Mouse (Mus musculus): ENCODE results near the gene Rabgap1l.

Gene Rabgap1l

GRCm38 (mm10) chr1:160240091-160240490, 552.9 kb downstream of the Rabgap1l start:
- no peak for DNase-seq (ENCODE audit: low spot score)

DNA sequence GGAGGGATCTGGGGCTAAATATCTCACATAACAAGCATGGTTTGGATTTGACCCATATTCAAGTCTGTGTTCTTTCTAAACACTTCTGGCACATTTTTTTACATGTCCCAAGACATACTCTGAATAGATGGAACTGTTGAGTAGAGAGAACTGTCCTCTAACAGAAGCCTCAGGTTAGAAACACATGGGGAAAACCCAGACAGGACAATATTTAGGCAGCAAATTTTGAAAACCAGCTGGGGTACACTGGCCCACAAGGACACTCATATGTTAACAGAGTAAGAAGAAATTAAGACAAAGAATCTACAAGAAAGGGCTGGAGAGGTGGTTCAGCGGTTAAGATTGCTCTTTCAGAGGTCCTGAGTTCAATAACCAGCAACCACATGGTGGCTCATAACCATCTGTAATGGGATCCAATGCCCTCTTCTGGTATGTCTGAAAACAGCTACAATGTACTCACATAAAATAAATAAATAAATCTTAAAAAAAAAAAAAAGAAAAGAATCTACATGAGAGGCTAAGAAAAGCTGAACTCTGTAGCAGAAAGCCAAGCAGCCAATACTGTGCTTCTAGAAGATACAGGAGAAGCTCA, 554.1 kb downstream of the Rabgap1l start:
- no peak for DNase-seq (ENCODE audit: low spot score)

DNA sequence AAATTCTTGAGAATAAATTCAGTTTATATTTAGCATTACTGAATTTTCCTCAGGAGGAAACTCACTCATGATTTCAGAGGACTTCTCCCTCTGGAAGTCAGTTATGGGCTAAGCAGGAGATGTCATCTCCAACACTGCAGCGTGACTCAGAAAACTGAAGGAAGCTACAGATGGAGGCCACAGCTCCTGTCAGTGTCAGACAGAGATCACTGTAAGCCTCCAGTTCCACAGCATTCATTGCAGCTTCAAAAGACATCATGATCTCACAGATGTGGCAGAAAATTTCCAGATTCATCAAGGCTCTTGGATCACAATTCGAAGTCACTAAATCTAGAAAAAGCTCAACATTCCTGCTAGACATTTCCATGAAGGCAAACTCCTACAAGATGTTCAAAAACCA, 555.0 kb downstream of the Rabgap1l start:
- DNase-seq (ENCODE audit: low spot score), result no peak

GRCm38 (mm10) chr1:160233921-160234320, 559.1 kb downstream of the Rabgap1l start:
- no peak for DNase-seq (ENCODE audit: low spot score)

GRCm38 (mm10) chr1:160232113-160232512, 560.9 kb downstream of the Rabgap1l start:
- no peak for DNase-seq (ENCODE audit: low spot score)

- DNase-seq (ENCODE audit: low spot score), result no peak
Observed at GRCm38 (mm10) chr1:160231013-160231412, 562.0 kb downstream of the Rabgap1l start.

DNA sequence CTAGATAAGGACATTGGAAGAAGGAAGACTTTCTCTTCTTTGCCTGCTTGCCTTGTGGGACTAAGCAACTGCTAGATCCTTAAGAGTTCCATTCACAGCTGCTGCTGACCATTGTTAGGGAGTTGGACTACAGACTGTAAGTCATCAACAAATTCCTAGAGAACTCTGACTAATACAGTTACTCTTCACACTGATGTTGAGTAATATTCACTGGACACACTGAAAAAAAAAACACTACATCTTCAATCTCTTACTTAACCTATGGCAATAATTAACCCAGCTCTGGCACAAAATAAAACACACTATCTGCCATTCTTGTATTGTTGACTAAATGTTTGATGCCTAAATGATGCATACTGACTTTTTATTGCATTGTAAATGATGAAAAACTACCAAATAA, 565.2 kb downstream of the Rabgap1l start:
- no peak for DNase-seq (ENCODE audit: low spot score)

- no peak for DNase-seq (ENCODE audit: low spot score)
Observed at GRCm38 (mm10) chr1:160227196-160227595, 565.8 kb downstream of the Rabgap1l start.

DNA sequence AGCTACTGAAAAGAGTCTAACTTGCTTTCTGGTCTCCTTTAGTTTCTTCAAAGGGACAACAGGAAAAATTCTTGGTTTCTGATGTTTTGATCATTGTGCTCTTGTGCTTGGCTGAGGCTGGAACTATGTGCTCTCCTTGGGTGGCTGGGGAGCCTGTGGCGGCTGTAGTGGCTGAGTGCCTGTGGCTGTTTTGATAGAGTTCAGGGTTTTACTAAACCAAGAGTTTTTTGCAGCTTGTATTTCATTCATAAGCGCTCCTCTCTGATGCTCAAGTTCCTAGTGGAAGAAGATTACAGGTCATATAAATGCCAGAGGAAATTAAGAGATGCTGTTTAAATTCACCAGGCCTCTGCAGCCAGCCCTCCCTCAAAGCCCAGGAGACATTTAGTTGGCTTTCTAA, 568.9 kb downstream of the Rabgap1l start:
- DNase-seq (ENCODE audit: low spot score), result no peak

- no peak for DNase-seq (ENCODE audit: low spot score)
Observed at GRCm38 (mm10) chr1:160217898-160218297, 575.1 kb downstream of the Rabgap1l start.

DNA sequence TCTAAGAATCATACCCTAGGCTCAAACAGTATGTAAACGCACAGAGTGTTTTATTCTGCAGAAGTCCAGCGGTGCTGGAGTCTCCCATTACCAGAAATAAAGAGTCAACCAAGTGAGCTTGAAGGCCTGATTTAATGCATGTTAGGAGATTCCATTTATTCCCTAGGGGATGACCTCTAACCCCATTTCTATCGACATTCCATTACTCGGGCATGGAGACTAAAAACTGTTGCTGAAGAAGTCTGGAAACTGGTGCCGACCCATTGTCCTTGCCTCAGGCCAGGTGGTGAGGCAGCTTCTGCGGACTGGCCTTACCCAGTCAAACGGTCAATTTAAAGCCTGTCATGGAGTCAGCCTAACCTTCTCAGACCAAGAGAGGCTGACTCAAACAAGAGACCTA, 578.8 kb downstream of the Rabgap1l start:
- no peak for DNase-seq (ENCODE audit: low spot score)

DNA sequence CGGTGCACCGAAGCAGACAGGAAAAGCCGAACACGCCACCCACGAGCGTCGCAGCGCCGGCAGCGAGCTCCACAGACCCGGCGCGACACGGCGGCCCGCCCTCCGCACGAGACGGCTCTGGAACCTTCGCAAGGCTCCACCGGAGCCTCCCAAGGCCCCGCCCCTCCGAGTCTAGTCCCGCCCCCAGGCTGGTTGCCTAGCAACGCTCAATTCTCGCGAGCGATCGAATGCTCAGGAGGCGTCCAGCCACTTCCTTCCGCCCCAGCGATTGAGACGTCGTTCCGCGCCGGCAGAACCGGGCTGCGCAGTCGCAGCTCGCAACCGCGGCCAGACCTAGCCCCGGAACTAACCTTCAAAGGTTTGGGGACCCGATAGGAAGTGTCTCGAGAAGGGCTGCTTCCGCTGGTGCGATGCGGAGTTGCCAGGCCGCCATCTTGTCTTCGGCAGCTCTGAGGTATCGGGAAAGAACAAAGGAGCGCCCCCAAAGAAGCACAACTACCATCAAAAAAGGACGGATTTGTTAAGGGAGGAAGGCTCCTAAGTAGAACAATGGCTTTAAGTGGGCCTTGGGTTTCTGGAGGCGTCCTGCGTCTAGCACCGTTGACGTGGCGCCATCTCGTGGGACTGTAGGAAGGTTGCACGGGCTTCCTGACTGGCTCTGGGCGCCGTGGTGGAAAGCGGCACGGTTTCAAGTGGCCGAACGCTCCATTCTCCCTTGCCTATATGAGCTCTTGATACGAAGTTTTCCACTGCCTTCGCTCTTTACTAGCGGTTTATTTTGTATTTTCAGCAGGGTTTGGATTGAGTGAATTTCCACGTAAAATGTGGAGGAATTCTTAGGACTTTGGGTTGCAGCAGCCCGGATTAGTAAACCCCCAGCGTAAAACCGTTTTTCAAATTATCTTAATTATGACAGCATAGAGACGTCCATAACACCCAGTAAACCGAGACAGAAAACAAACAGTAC, 580.0 kb downstream of the Rabgap1l start, which contains the start of gene Cacybp:
Cacybp (minus strand) TSS at position 173 of the 967 bp plus-strand sequence.
- DNase-seq (ENCODE audit: low spot score), result peak; percentile 98

- no peak for DNase-seq (ENCODE audit: low spot score)
Observed at GRCm38 (mm10) chr1:160212123-160212691, 580.8 kb downstream of the Rabgap1l start.

- DNase-seq (ENCODE audit: low spot score), result no peak
Observed at GRCm38 (mm10) chr1:160211597-160212122, 581.4 kb downstream of the Rabgap1l start.

- DNase-seq (ENCODE audit: low spot score), result no peak
Observed at GRCm38 (mm10) chr1:160210566-160210965, 582.4 kb downstream of the Rabgap1l start.

DNA sequence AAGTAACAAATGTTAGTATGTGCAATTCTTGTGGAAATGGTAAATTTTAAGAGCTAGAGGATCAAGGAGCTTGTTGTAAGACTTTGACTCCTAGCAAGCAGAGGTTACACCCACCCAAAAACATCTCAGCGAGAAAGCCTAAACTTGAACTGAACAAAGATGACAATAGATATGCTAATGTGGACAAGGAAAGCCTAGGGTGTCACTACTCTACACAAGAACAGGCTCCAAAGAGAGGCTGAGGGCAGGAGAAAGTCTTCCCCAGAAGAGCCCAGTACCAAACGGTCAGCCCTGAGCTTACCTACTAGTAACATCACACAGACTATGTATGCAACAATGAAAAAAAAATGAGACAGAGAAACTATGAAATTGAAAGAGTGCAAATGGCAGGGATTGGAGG, 583.2 kb downstream of the Rabgap1l start:
- no peak for DNase-seq (ENCODE audit: low spot score)

DNA sequence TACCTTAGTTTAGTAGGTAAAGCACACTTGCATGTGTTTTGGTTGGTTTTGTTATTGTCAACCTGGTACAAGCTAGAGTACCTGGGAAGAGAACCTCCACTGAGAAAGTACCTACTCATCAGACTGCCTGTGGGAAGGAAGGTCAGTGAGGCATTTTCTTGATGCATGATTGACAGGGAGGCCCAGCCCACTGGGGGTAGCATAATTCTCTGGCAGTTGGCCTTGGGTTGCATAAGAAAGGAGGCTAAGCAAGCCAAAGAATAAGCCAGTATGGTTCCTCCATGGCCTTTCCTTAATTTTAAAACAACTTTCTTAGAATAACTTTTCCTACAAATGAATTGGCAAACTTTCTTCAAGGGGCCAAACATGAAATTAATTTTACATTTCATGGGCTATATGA, 587.5 kb downstream of the Rabgap1l start:
- no peak for DNase-seq (ENCODE audit: low spot score)

DNA sequence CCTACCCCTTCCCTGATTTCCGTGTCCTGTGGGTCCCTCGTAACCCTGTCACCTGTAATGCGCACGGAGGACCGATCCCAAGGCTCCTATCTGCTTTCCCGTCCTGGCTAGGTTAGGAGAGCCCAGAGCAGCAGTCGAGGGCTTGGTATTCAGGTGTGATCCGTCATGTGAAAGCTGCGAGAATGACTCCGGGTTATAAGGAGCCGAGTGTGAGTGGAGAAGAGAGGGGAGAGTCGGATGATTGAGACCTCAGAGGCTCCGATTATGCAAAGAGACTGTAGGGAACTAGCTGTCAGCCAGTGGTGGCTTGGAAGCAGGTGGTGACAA, 597.7 kb downstream of the Rabgap1l start:
- DNase-seq (ENCODE audit: low spot score), result no peak

GRCm38 (mm10) chr1:160194529-160195336, 598.3 kb downstream of the Rabgap1l start, which contains the start of gene Mrps14:
Gene Mrps14, plus strand, starts transcription at chr1:160195215.
- peak; percentile 99 for DNase-seq (ENCODE audit: low spot score)

GRCm38 (mm10) chr1:160184506-160184905, 608.5 kb downstream of the Rabgap1l start:
- DNase-seq (ENCODE audit: low spot score), result peak; percentile 35

DNA sequence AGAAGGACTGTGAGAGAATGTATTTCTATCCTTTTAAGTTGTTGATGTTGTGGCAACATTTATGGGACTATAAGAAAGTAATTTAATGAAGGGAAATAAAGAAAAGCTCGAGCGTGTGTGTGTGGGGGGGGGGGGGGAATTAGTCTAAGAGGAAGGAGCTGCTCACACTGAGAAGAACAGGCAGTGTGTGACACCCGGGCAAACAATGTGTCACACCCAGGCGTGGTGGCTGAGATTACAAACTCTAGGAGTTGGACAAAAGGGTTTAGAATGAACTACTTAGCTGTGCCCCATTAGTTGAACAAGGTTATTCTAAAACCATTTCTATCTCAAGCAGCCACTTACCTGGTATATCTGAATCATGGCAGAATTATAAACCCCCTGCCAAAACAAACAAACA, 611.8 kb downstream of the Rabgap1l start:
- no peak for DNase-seq (ENCODE audit: low spot score)

GRCm38 (mm10) chr1:160176903-160177302, 616.1 kb downstream of the Rabgap1l start:
- no peak for DNase-seq (ENCODE audit: low spot score)
